Mouse (Mus musculus) CD4-positive, CD25-positive, alpha-beta regulatory T cell, adult 2 months (primary cell): Measurements from ENCODE around the gene Dtnb.

Experiments
- DNase-seq: peaks from one replicate; pipeline ENCODE4 v3.0.0-alpha.2; 2012; ENCODE audit warnings: low read depth, low spot score

Dtnb gene

GRCm38 (mm10) chr12:3773643-3774042 is 201.5 kb downstream of the Dtnb start:
- DNase-seq: no peak

- no peak for DNase-seq
Measured at GRCm38 (mm10) chr12:3776015-3776414, 203.8 kb downstream of the Dtnb start.

GRCm38 (mm10) chr12:3777682-3778081 is 205.5 kb downstream of the Dtnb start:
- no peak for DNase-seq

GRCm38 (mm10) chr12:3778286-3778685 is 206.1 kb downstream of the Dtnb start:
- DNase-seq: no peak

GRCm38 (mm10) chr12:3779639-3780038 is 207.5 kb downstream of the Dtnb start:
- DNase-seq: peak; percentile 39

GRCm38 (mm10) chr12:3780405-3780891 is 208.3 kb downstream of the Dtnb start:
- DNase-seq: peak; percentile 71

GRCm38 (mm10) chr12:3780931-3781471 is 208.8 kb downstream of the Dtnb start:
- peak; percentile 38 for DNase-seq

- peak; percentile 92 for DNase-seq
Measured at GRCm38 (mm10) chr12:3781482-3781881, 209.3 kb downstream of the Dtnb start.

GRCm38 (mm10) chr12:3783196-3783825 is 211.1 kb downstream of the Dtnb start:
- no peak for DNase-seq

- no peak for DNase-seq
Measured at GRCm38 (mm10) chr12:3784258-3784657, 212.1 kb downstream of the Dtnb start.

- no peak for DNase-seq
Measured at GRCm38 (mm10) chr12:3784729-3785128, 212.5 kb downstream of the Dtnb start.

GRCm38 (mm10) chr12:3787041-3787440 is 214.9 kb downstream of the Dtnb start:
- no peak for DNase-seq

GRCm38 (mm10) chr12:3787541-3787940 is 215.4 kb downstream of the Dtnb start:
- DNase-seq: no peak

- no peak for DNase-seq
Measured at GRCm38 (mm10) chr12:3788421-3789051, 216.4 kb downstream of the Dtnb start.

- no peak for DNase-seq
Measured at GRCm38 (mm10) chr12:3789626-3790185, 217.5 kb downstream of the Dtnb start.

- DNase-seq: no peak
Measured at GRCm38 (mm10) chr12:3791257-3791656, 219.1 kb downstream of the Dtnb start.

- peak; percentile 95 for DNase-seq
Measured at GRCm38 (mm10) chr12:3791732-3792131, 219.6 kb downstream of the Dtnb start.

GRCm38 (mm10) chr12:3792248-3792647 is 220.1 kb downstream of the Dtnb start:
- no peak for DNase-seq

GRCm38 (mm10) chr12:3795569-3795968 is 223.4 kb downstream of the Dtnb start:
- DNase-seq: no peak

GRCm38 (mm10) chr12:3799551-3799950 is 227.4 kb downstream of the Dtnb start:
- DNase-seq: no peak

- DNase-seq: no peak
Measured at GRCm38 (mm10) chr12:3805852-3806251, 233.7 kb downstream of the Dtnb start, which contains the start of gene Dnmt3a. Gene Dnmt3a, plus strand, starts transcription at chr12:3806007.

- peak; percentile 91 for DNase-seq
Measured at GRCm38 (mm10) chr12:3806271-3806684, 234.1 kb downstream of the Dtnb start.
